Mouse (Mus musculus) thymus, adult 2 months (tissue): ENCODE results near the gene Csgalnact2. TPM values are rescaled to one million over a fixed set of nuclear protein-coding genes. Genes with fewer than 3 reads are reported as not detected.

Experiments
- DNase-seq: peaks from one replicate; pipeline ENCODE4 v3.0.0; 2021
- H3K27ac ChIP-seq: fragments of 200-500 bp; 2 replicates; pipeline ENCODE4 v1.5.1; 2012; ENCODE audit warnings: low read length, control low read depth; ENCODE audit not compliant: control insufficient read depth, insufficient read depth
- H3K27me3 ChIP-seq: fragments of 200-500 bp; 2 replicates; pipeline ENCODE4 v1.6.1; 2012; ENCODE audit warnings: mild to moderate bottlenecking, low read length, moderate library complexity, mixed read lengths; ENCODE audit not compliant: control insufficient read depth, insufficient read depth
- H3K36me3 ChIP-seq: fragments of 200-500 bp; 2 replicates; pipeline ENCODE4 v1.6.1; 2012; ENCODE audit warnings: mild to moderate bottlenecking, low read length, moderate library complexity; ENCODE audit not compliant: control insufficient read depth, insufficient read depth
- H3K4me1 ChIP-seq: fragments of 200-500 bp; replicated peaks from 2 replicates; pipeline ENCODE4 v1.6.1; 2012; ENCODE audit warnings: low read length; ENCODE audit not compliant: control insufficient read depth, insufficient read depth
- H3K4me3 ChIP-seq: fragments of 200-500 bp; 2 replicates; pipeline ENCODE4 v1.5.1; 2012; ENCODE audit warnings: mild to moderate bottlenecking, low read length, control low read depth, moderate library complexity; ENCODE audit not compliant: control insufficient read depth, insufficient read depth
- CTCF ChIP-seq: fragments of 200-500 bp; IDR thresholded peaks from 2 replicates; pipeline ENCODE4 v1.5.1; 2012; ENCODE audit warnings: mild to moderate bottlenecking, control low read depth, low read length, moderate library complexity, borderline replicate concordance; ENCODE audit not compliant: control insufficient read depth, poor library complexity, insufficient read depth; ENCODE audit errors: extremely low read depth
- POLR2A ChIP-seq: fragments of 200-500 bp; IDR thresholded peaks from 2 replicates; pipeline ENCODE4 v1.6.1; 2012; ENCODE audit warnings: mild to moderate bottlenecking, low read length, control low read depth, moderate library complexity; ENCODE audit not compliant: control insufficient read depth, poor library complexity, insufficient read depth; ENCODE audit errors: extremely low read depth
- WGBS: fragments of 180-500 bp; shearing (Covaris S2); methylation state at CpG from one replicate; pipeline ENCODE4 v1.1.7; 2018; 5-methylcytosine and 5-hydroxymethylcytosine counted together
- polyA plus RNA-seq: library from polyadenylated mRNA; depleted of rRNA; stranded (reverse); fragments of >200 nt; gene quantifications from 2 replicates; pipeline ENCODE4 v1.2.3, GENCODE M21; 2012

Gene Csgalnact2
- polyA plus RNA-seq, 1 experiment = 2.6 TPM

GRCm38 (mm10) chr6:118140961-118141360 is 2.0 kb upstream of the Csgalnact2 start:
- Histone ChIP-seq H3K4me3 (no peak overlapping the region), H3K27me3 (no peaks in the 10 kb centered on the region), H3K36me3 (no peaks in the 10 kb centered on the region), H3K27ac (no peak overlapping the region), H3K4me1 (no peaks in the 10 kb centered on the region)
- no peak for DNase-seq
- 57% methylated on average over 6 of the region's 6 CpGs for WGBS
- TF ChIP-seq CTCF (no peak), POLR2A (no peak)

GRCm38 (mm10) chr6:118137148-118137547 is 1.8 kb downstream of the Csgalnact2 start:
- Histone ChIP-seq H3K4me1 (no peaks in the 10 kb centered on the region), H3K27me3 (no peaks in the 10 kb centered on the region), H3K4me3 (no peak overlapping the region), H3K36me3 (no peaks in the 10 kb centered on the region), H3K27ac (no peak overlapping the region)
- TF ChIP-seq CTCF = no peak
- TF ChIP-seq POLR2A = no peak
- 35% methylated on average over 2 of the region's 2 CpGs for WGBS
- DNase-seq = no peak

- Histone ChIP-seq H3K4me3 (no peak overlapping the region), H3K36me3 (no peaks in the 10 kb centered on the region), H3K27ac (no peak overlapping the region), H3K27me3 (no peaks in the 10 kb centered on the region), H3K4me1 (no peaks in the 10 kb centered on the region)
- TF ChIP-seq POLR2A (no peak), CTCF (no peak)
- 83% methylated on average over 1 of the region's 1 CpGs for WGBS
- DNase-seq = no peak
Measured at GRCm38 (mm10) chr6:118134461-118134860, 4.5 kb downstream of the Csgalnact2 start.

DNA sequence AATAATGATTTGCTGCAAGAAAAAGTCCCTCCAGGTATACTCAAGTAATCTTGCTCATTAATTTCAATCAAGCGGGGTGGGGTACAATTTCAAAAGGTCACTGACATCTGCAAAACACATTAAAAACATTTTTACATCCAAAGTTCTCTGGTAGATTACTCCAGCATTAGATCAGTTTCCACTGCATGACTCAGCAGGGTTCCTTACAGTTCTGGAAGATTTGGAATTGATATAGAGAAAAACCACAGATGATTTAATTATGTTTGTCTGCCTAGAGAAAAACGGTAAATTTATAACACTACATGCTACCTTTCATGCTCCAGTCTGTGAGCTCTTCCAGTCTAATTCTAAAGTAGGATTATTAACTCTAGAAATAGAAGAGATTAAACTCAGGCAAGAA is 8.9 kb downstream of the Csgalnact2 start:
- no peak overlapping the region for H3K27ac ChIP-seq

DNA sequence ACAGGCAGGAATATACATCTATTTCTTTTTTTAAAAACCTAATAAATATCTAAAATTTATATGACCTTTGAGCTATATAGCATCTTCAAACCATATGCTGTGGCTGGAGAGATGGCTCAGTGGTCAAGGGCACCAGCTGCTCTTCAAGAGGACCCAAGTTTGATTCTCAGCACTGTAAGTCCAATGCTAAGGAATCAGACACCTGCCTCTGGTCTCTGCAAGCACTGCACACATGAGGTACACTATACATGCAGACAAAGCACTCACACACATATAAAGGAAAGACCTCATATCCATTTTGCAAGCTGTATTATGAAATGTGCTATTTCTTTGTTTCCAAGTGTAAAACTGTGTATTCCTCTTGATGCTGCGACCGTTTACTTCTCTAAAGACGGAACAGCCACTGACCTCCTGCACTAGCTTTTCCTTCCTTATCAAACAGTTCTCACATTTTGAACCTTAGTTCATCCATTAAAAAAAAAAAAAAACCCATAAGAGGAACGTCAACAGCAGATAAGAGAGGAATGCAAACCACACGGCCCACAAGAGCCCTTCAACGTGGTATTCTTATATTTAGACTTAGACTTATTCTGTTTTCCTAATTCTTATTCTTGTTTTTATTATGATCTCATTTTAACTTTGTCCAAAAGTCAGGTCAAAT is 11.0 kb downstream of the Csgalnact2 start:
- TF ChIP-seq POLR2A = no peak
- no peak for TF ChIP-seq CTCF
- no peaks in the 10 kb centered on the region for H3K4me1 ChIP-seq
- no peaks in the 10 kb centered on the region for H3K36me3 ChIP-seq
- no peak overlapping the region for H3K4me3 ChIP-seq
- H3K27ac ChIP-seq = no peak overlapping the region
- 41% methylated on average over 6 of the region's 6 CpGs for WGBS
- H3K27me3 ChIP-seq = no peaks in the 10 kb centered on the region
- no peak for DNase-seq

More for the DNA sequence above, 8.9 kb downstream of the Csgalnact2 start:
- Histone ChIP-seq H3K36me3 (no peaks in the 10 kb centered on the region), H3K27me3 (no peaks in the 10 kb centered on the region), H3K4me3 (no peak overlapping the region), H3K4me1 (no peaks in the 10 kb centered on the region)
- WGBS = 62% methylated on average over 2 of the region's 2 CpGs
- no peak for DNase-seq
- TF ChIP-seq POLR2A = no peak
- TF ChIP-seq CTCF = no peak

GRCm38 (mm10) chr6:118127198-118127597 is 11.7 kb downstream of the Csgalnact2 start:
- Histone ChIP-seq H3K4me1 (no peaks in the 10 kb centered on the region), H3K27me3 (no peaks in the 10 kb centered on the region), H3K36me3 (0 out of 2 replicates have a peak, but pooled peaks cover 5% of the 10 kb centered on the region), H3K27ac (no peak overlapping the region), H3K4me3 (no peak overlapping the region)
- 47% methylated on average over 7 of the region's 7 CpGs for WGBS
- TF ChIP-seq CTCF (no peak), POLR2A (no peak)
- no peak for DNase-seq
